Mouse (Mus musculus): Measurements from ENCODE around the gene Sash3. TPM values are rescaled to one million over a fixed set of nuclear protein-coding genes. Genes with fewer than 3 reads are reported as not detected.

The Sash3 gene
- total and polyA plus RNA-seq, 3 experiments: 0.31 to 1.2 TPM; not detected in 1

DNA sequence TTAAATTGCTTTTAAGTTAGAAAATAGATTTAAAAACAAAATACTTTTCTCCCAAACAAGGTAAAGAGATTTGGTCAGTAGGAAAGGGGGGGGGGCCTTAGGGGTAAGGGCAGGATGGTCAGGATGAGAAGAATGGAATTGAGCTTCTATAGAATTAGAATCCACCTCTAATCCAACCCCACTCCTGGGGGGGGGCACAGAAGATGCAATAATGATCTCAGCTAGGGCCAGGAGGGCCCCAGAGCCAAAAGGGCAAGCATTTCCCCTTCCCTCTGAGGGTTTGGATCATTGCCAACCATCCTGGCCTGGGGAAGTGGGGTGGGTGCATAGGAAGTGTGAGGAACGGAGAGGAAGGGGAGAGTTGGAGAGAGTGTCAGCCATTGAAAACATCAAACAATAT lies 24.1 kb downstream of the Sash3 start:
- H3K4me1 ChIP-seq (ENCODE audit: control insufficient read depth in 1 of 2, insufficient read depth in 2 of 2, low read length in 2 of 2): no peaks in the 10 kb centered on the region
- H3K36me3 ChIP-seq (ENCODE audit: control insufficient read depth in 1 of 2, insufficient read depth in 2 of 2, low read length in 2 of 2): no peaks in the 10 kb centered on the region
- H3K4me3 ChIP-seq (ENCODE audit: control insufficient read depth in 1 of 2, insufficient read depth in 1 of 2, low read depth in 2 of 2, low read length in 2 of 2): no peak overlapping the region
- no peaks in the 10 kb centered on the region for H3K9me3 ChIP-seq (replicated peaks; ENCODE audit: insufficient read depth, low read length)
- no peaks in the 10 kb centered on the region for H3K79me2 ChIP-seq (ENCODE audit: control insufficient read depth, insufficient read depth, low read length, poor library complexity)
- no peaks in the 10 kb centered on the region for H3K27me3 ChIP-seq (ENCODE audit: control insufficient read depth in 1 of 2, insufficient read depth in 2 of 2, low read length in 2 of 2)
- no peak for TF ChIP-seq POLR2AphosphoS2 (IDR thresholded peaks at IDR 0.05; ENCODE audit: low read length)
- TF ChIP-seq GABPA (IDR thresholded peaks at IDR 0.05; ENCODE audit: low read depth, low read length): no peak
- TF ChIP-seq UBTF (IDR thresholded peaks at IDR 0.05; ENCODE audit: borderline replicate concordance, insufficient read depth, low read depth, low read length): no peak
- no peak for TF ChIP-seq RCOR1 (IDR thresholded peaks at IDR 0.05; ENCODE audit: low read depth, low read length)
- no peak for TF ChIP-seq SIN3A (IDR thresholded peaks at IDR 0.05; ENCODE audit: low read length)
- TF ChIP-seq TAL1 (IDR thresholded peaks at IDR 0.05; ENCODE audit: low read length): no peak
- TF ChIP-seq MXI1 (IDR thresholded peaks at IDR 0.05; ENCODE audit: low read depth, low read length): no peak
- TF ChIP-seq ZNF384 (IDR thresholded peaks at IDR 0.05; ENCODE audit: low read depth, low read length): no peak
- no peak for TF ChIP-seq USF2 (IDR thresholded peaks at IDR 0.05; ENCODE audit: borderline replicate concordance in 1 of 2, insufficient read depth in 1 of 2, low read depth in 1 of 2, low read length in 2 of 2)
- no peak for TF ChIP-seq TBP (IDR thresholded peaks at IDR 0.05; ENCODE audit: low read depth, low read length)
- no peak for TF ChIP-seq MAX (IDR thresholded peaks at IDR 0.05; ENCODE audit: low read length)
- TF ChIP-seq ZC3H11A (IDR thresholded peaks at IDR 0.05; ENCODE audit: low read depth, low read length): no peak
- no peak for TF ChIP-seq CHD1 (IDR thresholded peaks at IDR 0.05; ENCODE audit: low read depth, low read length)
- TF ChIP-seq MAFK (IDR thresholded peaks at IDR 0.05; ENCODE audit: borderline replicate concordance, low read depth, low read length): no peak
- TF ChIP-seq MYC (IDR thresholded peaks at IDR 0.05; ENCODE audit: low read depth, low read length): no peak
- DNase-seq (ENCODE audit: low read depth, low spot score): no peak
- H3K27ac ChIP-seq (ENCODE audit: control insufficient read depth, low read depth, low read length): no peak overlapping the region
- no peak overlapping the region for H3K9ac ChIP-seq (ENCODE audit: control insufficient read depth, low read depth, low read length, poor library complexity, severe bottlenecking)

GRCm38 (mm10) chrX:48181844-48182243 lies 35.6 kb downstream of the Sash3 start:
- Histone ChIP-seq H3K27me3 (ENCODE audit: control insufficient read depth in 1 of 2, insufficient read depth in 2 of 2, low read length in 2 of 2) (no peaks in the 10 kb centered on the region), H3K27ac (ENCODE audit: control insufficient read depth, low read depth, low read length) (no peak overlapping the region), H3K79me2 (ENCODE audit: control insufficient read depth, insufficient read depth, low read length, poor library complexity) (no peaks in the 10 kb centered on the region), H3K4me1 (ENCODE audit: control insufficient read depth in 1 of 2, insufficient read depth in 2 of 2, low read length in 2 of 2) (no peaks in the 10 kb centered on the region), H3K36me3 (ENCODE audit: control insufficient read depth in 1 of 2, insufficient read depth in 2 of 2, low read length in 2 of 2) (no peaks in the 10 kb centered on the region), H3K9ac (ENCODE audit: control insufficient read depth, low read depth, low read length, poor library complexity, severe bottlenecking) (no peak overlapping the region), H3K9me3 (replicated peaks; ENCODE audit: insufficient read depth, low read length) (no peaks in the 10 kb centered on the region), H3K4me3 (ENCODE audit: control insufficient read depth in 1 of 2, insufficient read depth in 1 of 2, low read depth in 2 of 2, low read length in 2 of 2) (no peak overlapping the region)
- TF ChIP-seq GABPA (IDR thresholded peaks at IDR 0.05; ENCODE audit: low read depth, low read length): no peak
- no peak for TF ChIP-seq POLR2AphosphoS2 (IDR thresholded peaks at IDR 0.05; ENCODE audit: low read length)
- TF ChIP-seq ZC3H11A (IDR thresholded peaks at IDR 0.05; ENCODE audit: low read depth, low read length): no peak
- TF ChIP-seq JUND (IDR thresholded peaks at IDR 0.05; ENCODE audit: low read depth, low read length): no peak
- TF ChIP-seq E2F4 (IDR thresholded peaks at IDR 0.05; ENCODE audit: borderline replicate concordance, low read depth, low read length): no peak
- no peak for TF ChIP-seq SMC3 (IDR thresholded peaks at IDR 0.05; ENCODE audit: low read depth, low read length)
- no peak for TF ChIP-seq SIN3A (IDR thresholded peaks at IDR 0.05; ENCODE audit: low read length)
- TF ChIP-seq NELFE (IDR thresholded peaks at IDR 0.05; ENCODE audit: low read depth, low read length): no peak
- no peak for TF ChIP-seq CHD2 (IDR thresholded peaks at IDR 0.05; ENCODE audit: low read length)
- TF ChIP-seq BHLHE40 (IDR thresholded peaks at IDR 0.05; ENCODE audit: borderline replicate concordance, low read depth, low read length): no peak
- TF ChIP-seq MAZ (IDR thresholded peaks at IDR 0.05; ENCODE audit: low read depth, low read length): no peak
- TF ChIP-seq ZKSCAN1 (IDR thresholded peaks at IDR 0.05; ENCODE audit: low read depth, low read length): no peak
- no peak for TF ChIP-seq HCFC1 (IDR thresholded peaks at IDR 0.05; ENCODE audit: low read depth, low read length)
- no peak for TF ChIP-seq ZNF384 (IDR thresholded peaks at IDR 0.05; ENCODE audit: low read depth, low read length)
- TF ChIP-seq MAFK (IDR thresholded peaks at IDR 0.05; ENCODE audit: borderline replicate concordance, low read depth, low read length): no peak
- no peak for TF ChIP-seq GATA1 (IDR thresholded peaks at IDR 0.05; ENCODE audit: low read depth, low read length)
- TF ChIP-seq MEF2A (IDR thresholded peaks at IDR 0.05; ENCODE audit: extremely low read depth, insufficient replicate concordance, low read depth, low read length, poor library complexity, severe bottlenecking): no peak
- TF ChIP-seq RAD21 (IDR thresholded peaks at IDR 0.05; ENCODE audit: low read depth, low read length): no peak
- no peak for DNase-seq (ENCODE audit: low read depth, low spot score)
